Mouse (Mus musculus) spleen, adult 2 months (tissue): Measurements from ENCODE around the gene Kank1.

Experiments
- CTCF ChIP-seq: fragments of 200-500 bp; IDR thresholded peaks from 2 replicates; pipeline ENCODE4 v1.5.1; 2011; ENCODE audit warnings: mild to moderate bottlenecking, inconsistent platforms; ENCODE audit not compliant: insufficient read depth, insufficient read length, insufficient replicate concordance; ENCODE audit errors: extremely low read depth
- POLR2A ChIP-seq: fragments of 200-500 bp; IDR thresholded peaks from 2 replicates; pipeline ENCODE4 v1.6.1; 2011; ENCODE audit warnings: low read depth, low read length, inconsistent platforms

- TF ChIP-seq POLR2A (no peak), CTCF (no peak)
Observed at GRCm38 (mm10) chr19:25230975-25231334, 5.8 kb upstream of the Kank1 start.
